Mouse (Mus musculus) heart, embryonic 11.5 days (tissue): ENCODE results near the gene Slc2a1. TPM values are rescaled to one million over a fixed set of nuclear protein-coding genes. Genes with fewer than 3 reads are reported as not detected.

Experiments used
- ATAC-seq: fragments of 200-750 bp; cut with Nextera tagmentation; replicated peaks from 2 replicates; pipeline ENCODE4 v1.8.0; 2017; ENCODE audit warnings: moderate library complexity; ENCODE audit not compliant: insufficient number of reproducible peaks, low FRiP score, low TSS enrichment
- H3K27ac ChIP-seq: fragments of 300-500 bp; sonication (generic); 2 replicates; pipeline ENCODE4 v1.5.1; 2014; ENCODE audit warnings: mild to moderate bottlenecking, low read depth, low read length
- H3K27me3 ChIP-seq: fragments of 300-500 bp; sonication (generic); 2 replicates; pipeline ENCODE4 v1.6.1; 2014; ENCODE audit warnings: mild to moderate bottlenecking, low read length, mixed read lengths; ENCODE audit not compliant: control insufficient read depth, insufficient read depth
- H3K36me3 ChIP-seq: fragments of 300-500 bp; sonication (generic); 2 replicates; pipeline ENCODE4 v1.6.1; 2014; ENCODE audit warnings: mild to moderate bottlenecking, low read length, moderate library complexity, mixed read lengths; ENCODE audit not compliant: control insufficient read depth, insufficient read depth
- H3K4me1 ChIP-seq: fragments of 300-500 bp; sonication (generic); 2 replicates; pipeline ENCODE4 v1.6.1; 2014; ENCODE audit warnings: low read length; ENCODE audit not compliant: control insufficient read depth, insufficient read depth
- H3K4me2 ChIP-seq: fragments of 300-500 bp; sonication (generic); 2 replicates; pipeline ENCODE4 v1.6.1; 2014; ENCODE audit warnings: mild to moderate bottlenecking, moderate library complexity
- H3K4me3 ChIP-seq: fragments of 300-500 bp; sonication (generic); 2 replicates; pipeline ENCODE4 v1.5.1; 2014; ENCODE audit warnings: low read depth, low read length
- H3K9ac ChIP-seq: fragments of 300-500 bp; sonication (generic); 2 replicates; pipeline ENCODE4 v1.6.1; 2014; ENCODE audit warnings: mild to moderate bottlenecking, low read depth, low read length, moderate library complexity
- H3K9me3 ChIP-seq: fragments of 300-500 bp; sonication (generic); replicated peaks from 2 replicates; pipeline ENCODE4 v1.6.1; 2016; ENCODE audit warnings: low read length; ENCODE audit not compliant: control insufficient read depth
- WGBS: fragments of 180-500 bp; shearing (Covaris S2); extraction: QIAGEN DNeasy Blood & Tissue Kit; methylation state at CpG from one replicate; pipeline ENCODE4 v1.1.7; 2014; ENCODE audit not compliant: insufficient replicate concordance; 5-methylcytosine and 5-hydroxymethylcytosine counted together
- polyA plus RNA-seq: library from polyadenylated mRNA; unstranded; fragments of >200 nt; fragmentation: Nextera tagmentation; extraction: Ambion mirVana; gene quantifications from 2 replicates; pipeline ENCODE4 v1.2.1, GENCODE M21; 2014

Slc2a1 gene
- polyA plus RNA-seq, 1 experiment from 2014 or later, result 426 TPM

DNA sequence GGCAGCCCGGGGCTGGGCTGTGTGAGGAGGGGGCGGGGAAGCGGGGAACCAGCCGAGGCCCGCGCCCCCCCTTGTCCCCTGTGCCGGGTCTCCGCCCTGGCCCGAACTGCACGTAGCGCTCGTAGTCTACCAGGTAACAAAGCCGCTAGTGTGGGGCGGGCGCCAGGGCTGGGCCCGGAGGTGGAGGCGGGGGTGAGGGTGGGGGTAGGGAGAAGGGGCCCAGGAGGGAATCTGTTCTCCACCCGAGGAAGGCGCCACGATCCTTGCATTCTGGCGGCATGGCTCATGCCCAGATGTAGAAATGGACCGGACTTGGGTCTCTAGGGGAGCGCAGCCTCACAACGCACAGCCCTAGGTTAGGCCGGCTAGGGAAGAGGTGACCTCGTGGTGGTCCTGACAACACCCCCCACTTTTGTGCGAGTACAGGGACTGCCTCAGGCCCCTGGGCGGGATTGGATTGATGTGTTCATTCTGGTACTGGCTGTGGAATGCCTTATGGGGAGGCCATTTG, 35.5 kb upstream of the Slc2a1 start:
- no peak overlapping the region; the same call in 1 of the 2 replicates for H3K4me3 ChIP-seq
- ATAC-seq, result peak; percentile 50
- 12% methylated on average over 28 of the region's 28 CpGs for WGBS
- no peaks in the 10 kb centered on the region for H3K27me3 ChIP-seq
- peaks cover 61% of the 10 kb centered on the region for H3K4me1 ChIP-seq
- H3K9me3 ChIP-seq, result no peaks in the 10 kb centered on the region
- H3K9ac ChIP-seq, result peak overlapping the region; percentile 65
- H3K4me2 ChIP-seq, result peak overlapping the region; percentile 53
- H3K27ac ChIP-seq, result peak overlapping the region; percentile 50
- no peaks in the 10 kb centered on the region for H3K36me3 ChIP-seq

GRCm38 (mm10) chr4:119073626-119074025, 34.9 kb upstream of the Slc2a1 start:
- H3K9me3 ChIP-seq, result no peaks in the 10 kb centered on the region
- 57% methylated on average over 2 of the region's 2 CpGs for WGBS
- no peak overlapping the region for H3K27ac ChIP-seq
- H3K9ac ChIP-seq, result no peak overlapping the region
- no peak overlapping the region for H3K4me3 ChIP-seq
- no peak overlapping the region for H3K4me2 ChIP-seq
- H3K27me3 ChIP-seq, result no peaks in the 10 kb centered on the region
- H3K4me1 ChIP-seq, result peaks cover 61% of the 10 kb centered on the region
- no peak for ATAC-seq
- H3K36me3 ChIP-seq, result no peaks in the 10 kb centered on the region

- no peak overlapping the region; the same call in 1 of the 2 replicates for H3K27ac ChIP-seq
- no peak for ATAC-seq
- WGBS, result 27% methylated on average over 6 of the region's 6 CpGs
- no peak overlapping the region for H3K4me3 ChIP-seq
- H3K9ac ChIP-seq, result no peak overlapping the region
- peaks cover 59% of the 10 kb centered on the region for H3K4me1 ChIP-seq
- H3K9me3 ChIP-seq, result no peaks in the 10 kb centered on the region
- H3K27me3 ChIP-seq, result no peaks in the 10 kb centered on the region
- no peak overlapping the region for H3K4me2 ChIP-seq
- H3K36me3 ChIP-seq, result no peaks in the 10 kb centered on the region
Measured at GRCm38 (mm10) chr4:119074596-119074995, 33.9 kb upstream of the Slc2a1 start.

- WGBS, result 51% methylated on average over 7 of the region's 7 CpGs
- ATAC-seq, result no peak
- no peak overlapping the region for H3K4me2 ChIP-seq
- H3K4me3 ChIP-seq, result no peak overlapping the region
- no peak overlapping the region for H3K9ac ChIP-seq
- no peaks in the 10 kb centered on the region for H3K9me3 ChIP-seq
- H3K27me3 ChIP-seq, result no peaks in the 10 kb centered on the region
- no peak overlapping the region for H3K27ac ChIP-seq
- H3K4me1 ChIP-seq, result peaks cover 53% of the 10 kb centered on the region
- H3K36me3 ChIP-seq, result no peaks in the 10 kb centered on the region
Measured at GRCm38 (mm10) chr4:119075273-119075672, 33.2 kb upstream of the Slc2a1 start.

- Histone ChIP-seq H3K9me3 (no peaks in the 10 kb centered on the region), H3K27me3 (no peaks in the 10 kb centered on the region), H3K9ac (peak overlapping the region; percentile 24; the same call in 1 of the 2 replicates), H3K4me2 (peak overlapping the region; percentile 20), H3K4me1 (peaks cover 42% of the 10 kb centered on the region), H3K4me3 (no peak overlapping the region), H3K27ac (no peak overlapping the region), H3K36me3 (no peaks in the 10 kb centered on the region)
- ATAC-seq, result no peak
- 51% methylated on average over 11 of the region's 11 CpGs for WGBS
Measured at GRCm38 (mm10) chr4:119076336-119076735, 32.2 kb upstream of the Slc2a1 start.

DNA sequence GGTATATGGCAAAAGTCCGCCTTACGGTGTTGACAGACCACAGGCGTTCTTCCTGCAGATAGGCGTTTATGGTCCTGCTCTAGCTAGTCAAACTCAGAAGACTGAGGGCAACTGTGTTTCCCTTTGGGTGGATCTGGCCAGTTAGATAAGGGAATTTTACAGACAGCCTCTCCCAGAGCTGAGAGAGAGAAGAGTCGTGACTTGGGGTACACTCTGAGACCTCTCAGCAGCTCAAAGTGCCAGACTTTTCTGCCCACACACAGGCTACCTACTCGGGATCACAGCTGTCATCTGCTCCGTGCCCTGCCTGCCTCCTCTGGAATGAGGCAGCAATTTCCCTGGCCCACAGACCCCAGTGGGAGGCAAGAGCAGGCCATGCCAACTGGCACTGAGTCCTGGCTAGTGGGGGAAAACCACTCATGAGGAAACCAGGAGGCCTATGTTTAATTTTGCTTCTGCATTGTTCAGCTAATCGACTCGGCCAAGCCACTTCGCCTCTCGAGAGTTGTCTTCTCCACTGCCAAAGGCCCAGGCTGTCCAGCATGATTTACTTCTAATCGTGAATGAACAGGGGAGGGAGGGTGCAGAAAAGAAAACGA, 31.3 kb upstream of the Slc2a1 start:
- ATAC-seq, result 0 out of 2 replicates have a peak, but pooled peaks have one; percentile 47
- 34% methylated on average over 13 of the region's 13 CpGs for WGBS
- peaks cover 34% of the 10 kb centered on the region for H3K4me1 ChIP-seq
- no peak overlapping the region for H3K4me3 ChIP-seq
- H3K9me3 ChIP-seq, result no peaks in the 10 kb centered on the region
- H3K27me3 ChIP-seq, result no peaks in the 10 kb centered on the region
- H3K27ac ChIP-seq, result peak overlapping the region; percentile 65
- H3K9ac ChIP-seq, result no peak overlapping the region
- peak overlapping the region; percentile 20 for H3K4me2 ChIP-seq
- H3K36me3 ChIP-seq, result no peaks in the 10 kb centered on the region

GRCm38 (mm10) chr4:119079928-119080327, 28.6 kb upstream of the Slc2a1 start:
- Histone ChIP-seq H3K4me3 (no peak overlapping the region), H3K4me2 (no peak overlapping the region), H3K9me3 (no peaks in the 10 kb centered on the region), H3K27ac (no peak overlapping the region), H3K9ac (no peak overlapping the region), H3K36me3 (no peaks in the 10 kb centered on the region), H3K4me1 (peaks cover 21% of the 10 kb centered on the region), H3K27me3 (no peaks in the 10 kb centered on the region)
- no peak for ATAC-seq
- 86% methylated on average over 6 of the region's 6 CpGs for WGBS

DNA sequence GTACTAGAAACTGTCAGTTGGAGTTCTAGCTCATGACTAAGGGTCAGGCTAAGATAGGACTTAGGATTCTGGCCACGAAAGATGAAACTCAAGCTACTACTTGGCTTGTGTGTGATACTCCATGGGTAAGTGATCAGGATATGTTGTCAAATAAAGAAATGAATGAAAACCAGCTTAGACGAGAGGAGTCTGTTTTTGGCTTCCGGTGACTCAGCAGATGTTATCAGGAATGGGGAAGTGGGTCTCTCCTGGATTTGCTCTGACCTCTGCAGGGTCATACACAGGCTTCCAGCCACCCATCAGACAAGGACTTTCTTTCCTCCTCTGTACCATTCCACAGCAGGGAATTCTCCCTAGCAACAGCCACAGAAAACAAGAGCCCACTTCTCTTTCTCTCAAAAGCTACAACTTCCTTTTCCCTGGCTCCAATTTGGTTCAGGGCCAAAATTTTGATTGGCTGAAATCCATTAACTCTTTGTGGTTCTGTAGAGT, 25.7 kb upstream of the Slc2a1 start:
- no peak overlapping the region for H3K27ac ChIP-seq
- no peak for ATAC-seq
- H3K27me3 ChIP-seq, result no peaks in the 10 kb centered on the region
- H3K4me2 ChIP-seq, result no peak overlapping the region
- H3K4me1 ChIP-seq, result peaks cover 5% of the 10 kb centered on the region; the same call in 1 of the 2 replicates
- WGBS, result 46% methylated on average over 3 of the region's 3 CpGs
- H3K9ac ChIP-seq, result no peak overlapping the region
- H3K4me3 ChIP-seq, result no peak overlapping the region
- no peaks in the 10 kb centered on the region for H3K9me3 ChIP-seq
- H3K36me3 ChIP-seq, result no peaks in the 10 kb centered on the region

GRCm38 (mm10) chr4:119088424-119088823, 20.1 kb upstream of the Slc2a1 start:
- 38% methylated on average over 2 of the region's 2 CpGs for WGBS
- no peak overlapping the region for H3K4me2 ChIP-seq
- no peak for ATAC-seq

More at GRCm38 (mm10) chr4:119088424-119088823, 20.1 kb upstream of the Slc2a1 start:
- no peaks in the 10 kb centered on the region for H3K27me3 ChIP-seq
- no peak overlapping the region for H3K27ac ChIP-seq
- no peak overlapping the region for H3K4me3 ChIP-seq
- H3K4me1 ChIP-seq, result no peaks in the 10 kb centered on the region
- no peaks in the 10 kb centered on the region for H3K9me3 ChIP-seq
- H3K36me3 ChIP-seq, result no peaks in the 10 kb centered on the region
- no peak overlapping the region for H3K9ac ChIP-seq
